Comparison of ENCODE assay signal across 8 mouse cellular contexts in genomic region chr16:49907356-49907755, GRCm38 (mm10).
A peak's percentile ranks its signal among the peaks of the same experiment; 100 is the strongest.
DNase-seq lines count a peak whose midpoint lies in the region; ATAC-seq and TF ChIP-seq lines count a peak whose summit lies in the region.

No protein-coding gene starts in this region.

- DNase-seq in embryo, embryonic 10 days (ENCODE audit: low spot score), result peak; percentile 27
- no peak for DNase-seq in embryo, embryonic 9.5 days (ENCODE audit: extremely low spot score)
- DNase-seq in G1E (ENCODE audit: low spot score), result peak; percentile 50
- DNase-seq in heart, adult 18-20 months, result peak; percentile 70 to 80
- no peak for DNase-seq in liver, embryonic 11.5 days (ENCODE audit: low spot score)
- DNase-seq in frontal cortex, postnatal 10 days (ENCODE audit: low spot score in 2 of 2), result no peak
- DNase-seq in urinary bladder, postnatal 4 days (ENCODE audit: low spot score in 2 of 2), result no peak

- no peak overlapping the region for H3K27ac ChIP-seq in liver, embryonic 11.5 days (ENCODE audit: low read depth, low read length)
- no peak overlapping the region for H3K27ac ChIP-seq in stomach, embryonic 14.5 days (ENCODE audit: low read length)

- H3K4me1 ChIP-seq in G1E (ENCODE audit: insufficient read depth, low read depth, low read length), result peaks cover 69% of the 10 kb centered on the region
- H3K4me1 ChIP-seq in liver, embryonic 11.5 days (replicated peaks; ENCODE audit: control insufficient read depth, insufficient read depth, low read length), result peaks cover 27% of the 10 kb centered on the region
- 0 out of 2 replicates have a peak, but pooled peaks cover 3% of the 10 kb centered on the region for H3K4me1 ChIP-seq in stomach, embryonic 14.5 days (ENCODE audit: control insufficient read depth, insufficient read depth, low read length)

- H3K9ac ChIP-seq in liver, embryonic 11.5 days (ENCODE audit: low read depth, low read length), result no peak overlapping the region
- no peak overlapping the region for H3K9ac ChIP-seq in stomach, embryonic 14.5 days (replicated peaks; ENCODE audit: low read depth, low read length)

- TF ChIP-seq CTCF in G1E (IDR thresholded peaks at IDR 0.05; ENCODE audit: low read depth, low read length), result no peak

- H3K4me2 ChIP-seq in liver, embryonic 11.5 days, result no peak overlapping the region
- no peak overlapping the region for H3K4me2 ChIP-seq in stomach, embryonic 14.5 days (replicated peaks; ENCODE audit: low read depth, low read length)

- H3K9me3 ChIP-seq in G1E (replicated peaks), result no peaks in the 10 kb centered on the region
- no peaks in the 10 kb centered on the region for H3K9me3 ChIP-seq in liver, embryonic 11.5 days (ENCODE audit: control insufficient read depth, low read length)
- H3K9me3 ChIP-seq in stomach, embryonic 14.5 days (ENCODE audit: control insufficient read depth, low read depth, low read length), result no peaks in the 10 kb centered on the region

- H3K36me3 ChIP-seq in G1E (replicated peaks), result peaks cover 84% of the 10 kb centered on the region
- peaks cover 4% of the 10 kb centered on the region; the same call in 1 of the 2 replicates for H3K36me3 ChIP-seq in liver, embryonic 11.5 days (ENCODE audit: control insufficient read depth, insufficient read depth, low read length)
- H3K36me3 ChIP-seq in stomach, embryonic 14.5 days (ENCODE audit: control insufficient read depth, insufficient read depth, low read length), result no peaks in the 10 kb centered on the region

- H3K27me3 ChIP-seq in G1E (ENCODE audit: insufficient read depth, low read length), result no peaks in the 10 kb centered on the region
- no peaks in the 10 kb centered on the region for H3K27me3 ChIP-seq in liver, embryonic 11.5 days (replicated peaks; ENCODE audit: control insufficient read depth, insufficient read depth, low read length)
- H3K27me3 ChIP-seq in stomach, embryonic 14.5 days (ENCODE audit: control insufficient read depth, insufficient read depth, low read length), result no peaks in the 10 kb centered on the region

- ATAC-seq in G1E (ENCODE audit: extremely low read depth, insufficient number of reproducible peaks, low FRiP score, poor library complexity, severe bottlenecking), result peak; percentile 91
- ATAC-seq in liver, embryonic 11.5 days (replicated peaks; ENCODE audit: low FRiP score), result peak; percentile 91
- ATAC-seq in stomach, embryonic 14.5 days (ENCODE audit: insufficient number of reproducible peaks, insufficient read depth, low FRiP score, low read depth), result peak; percentile 60; the same call in 1 of the 2 replicates

- WGBS in liver, embryonic 11.5 days, result 20% methylated on average over 4 of the region's 4 CpGs
- 38% methylated on average over 4 of the region's 4 CpGs for WGBS in stomach, embryonic 14.5 days

- no peak overlapping the region for H3K4me3 ChIP-seq in G1E (ENCODE audit: low read depth, low read length)
- H3K4me3 ChIP-seq in liver, embryonic 11.5 days (ENCODE audit: low read depth, low read length), result no peak overlapping the region
- no peak overlapping the region for H3K4me3 ChIP-seq in stomach, embryonic 14.5 days (ENCODE audit: low read depth, low read length)

Comparison
In these comparisons a context has a peak if more than half of its experiments do, and no peak if none do; other contexts are left out.
1. DNase-seq: peak in embryo, embryonic 10 days (single experiment), G1E (single experiment) and heart, adult 18-20 months (2 of 2); none in embryo, embryonic 9.5 days (single experiment), liver, embryonic 11.5 days (single experiment), frontal cortex, postnatal 10 days (0 of 2) and urinary bladder, postnatal 4 days (0 of 2).
2. Peak in every context shown above with its lines, with median percentiles within 50 percentile points of each other: ATAC-seq.